Mouse (Mus musculus) heart, postnatal 0 days (tissue): Measurements from ENCODE around the gene Xpnpep3.

Source experiments
- CTCF ChIP-seq: IDR thresholded peaks from 2 replicates; pipeline ENCODE4 v1.5.1; 2016; ENCODE audit warnings: antibody characterized with exemption, control low read depth, low read depth
- EP300 ChIP-seq: IDR thresholded peaks from 2 replicates; pipeline ENCODE4 v1.6.1; 2016; ENCODE audit warnings: antibody characterized with exemption, low read depth

DNA sequence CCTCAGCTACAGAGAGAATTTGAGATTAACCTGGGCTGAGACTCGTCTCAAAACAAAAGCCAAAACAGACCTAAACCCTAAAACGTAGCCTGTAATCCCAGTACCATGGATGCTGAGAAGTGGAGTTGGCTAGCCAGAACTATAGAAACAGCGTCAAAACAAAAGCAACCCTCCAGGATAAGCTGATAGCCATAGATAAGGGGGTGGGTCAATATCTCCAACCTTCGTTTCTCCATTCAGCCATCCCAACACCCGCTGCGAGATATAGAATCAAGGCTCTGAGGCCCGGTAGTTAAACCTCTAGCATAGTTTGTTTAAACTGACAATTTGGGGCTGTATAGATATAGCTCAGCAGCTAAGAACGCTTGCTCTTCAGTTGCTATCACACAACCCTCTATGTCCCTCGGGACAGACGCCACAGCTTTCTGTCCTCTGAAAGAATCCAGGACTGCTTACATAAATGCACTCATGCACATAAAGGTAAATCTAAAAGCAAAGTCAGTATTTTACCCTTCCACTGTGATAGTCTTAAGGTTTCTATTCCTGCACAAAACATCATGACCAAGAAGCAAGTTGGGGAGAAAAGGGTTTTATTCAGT lies 38.4 kb upstream of the Xpnpep3 start:
- no peak for TF ChIP-seq CTCF
- 0 out of 2 replicates have a peak, but pooled peaks have one; percentile 3 for TF ChIP-seq EP300
